7 mouse cellular contexts compared by ENCODE assay signal in genomic region chr12:57825754-57826153, GRCm38 (mm10).
A peak's percentile ranks its signal among the peaks of the same experiment; 100 is the strongest.
DNase-seq lines count a peak whose midpoint lies in the region; ATAC-seq and TF ChIP-seq lines count a peak whose summit lies in the region.

No protein-coding gene starts in this region.

- no peak overlapping the region for H3K27ac ChIP-seq in kidney, embryonic 15.5 days
- H3K27ac ChIP-seq in hindbrain, embryonic 14.5 days, result no peak overlapping the region

- no peaks in the 10 kb centered on the region for H3K36me3 ChIP-seq in kidney, embryonic 15.5 days
- no peaks in the 10 kb centered on the region for H3K36me3 ChIP-seq in E14TG2a.4 (ENCODE audit: insufficient read depth, low read length)
- H3K36me3 ChIP-seq in hindbrain, embryonic 14.5 days (replicated peaks; ENCODE audit: control insufficient read depth, insufficient read depth), result no peaks in the 10 kb centered on the region
- H3K36me3 ChIP-seq in splenic B cell, adult 2 months (ENCODE audit: control insufficient read depth, insufficient read depth, low read length, poor library complexity, severe bottlenecking), result no peaks in the 10 kb centered on the region

- no peak for ATAC-seq in kidney, embryonic 15.5 days (replicated peaks; ENCODE audit: low FRiP score)
- ATAC-seq in hindbrain, embryonic 14.5 days (ENCODE audit: low FRiP score), result no peak

- no peak overlapping the region for H3K9ac ChIP-seq in kidney, embryonic 15.5 days
- H3K9ac ChIP-seq in hindbrain, embryonic 14.5 days, result no peak overlapping the region

- H3K4me3 ChIP-seq in kidney, embryonic 15.5 days (replicated peaks), result no peak overlapping the region
- no peak overlapping the region for H3K4me3 ChIP-seq in E14TG2a.4 (replicated peaks; ENCODE audit: low read length)
- H3K4me3 ChIP-seq in hindbrain, embryonic 14.5 days (replicated peaks; ENCODE audit: low read length), result no peak overlapping the region

- no peaks in the 10 kb centered on the region for H3K27me3 ChIP-seq in kidney, embryonic 15.5 days
- H3K27me3 ChIP-seq in E14TG2a.4 (ENCODE audit: insufficient read depth, low read length), result no peaks in the 10 kb centered on the region
- H3K27me3 ChIP-seq in hindbrain, embryonic 14.5 days (ENCODE audit: control insufficient read depth, insufficient read depth, low read length), result no peaks in the 10 kb centered on the region
- no peaks in the 10 kb centered on the region for H3K27me3 ChIP-seq in splenic B cell, adult 2 months (ENCODE audit: control insufficient read depth, insufficient read depth, low read length, poor library complexity, severe bottlenecking)

- no peaks in the 10 kb centered on the region for H3K9me3 ChIP-seq in kidney, embryonic 15.5 days (replicated peaks)
- no peaks in the 10 kb centered on the region; the same call in 1 of the 2 replicates for H3K9me3 ChIP-seq in E14TG2a.4 (ENCODE audit: low read length)
- no peaks in the 10 kb centered on the region for H3K9me3 ChIP-seq in hindbrain, embryonic 14.5 days (ENCODE audit: control insufficient read depth, low read length)

- H3K4me1 ChIP-seq in kidney, embryonic 15.5 days, result no peaks in the 10 kb centered on the region
- no peaks in the 10 kb centered on the region for H3K4me1 ChIP-seq in E14TG2a.4 (replicated peaks; ENCODE audit: low read depth, low read length)
- H3K4me1 ChIP-seq in hindbrain, embryonic 14.5 days (replicated peaks; ENCODE audit: control insufficient read depth, insufficient read depth, low read length), result no peaks in the 10 kb centered on the region

- 14% methylated on average over 3 of the region's 3 CpGs for WGBS in kidney, embryonic 15.5 days
- WGBS in hindbrain, embryonic 14.5 days, result 20% methylated on average over 3 of the region's 3 CpGs

- peak; percentile 60 for DNase-seq in kidney, adult 9 months
- DNase-seq in R1 (ENCODE audit: low read depth, low spot score), result peak; percentile 57
- DNase-seq in hindbrain, embryonic 14.5 days (ENCODE audit: low spot score), result peak; percentile 93
- peak; percentile 14 for DNase-seq in splenic B cell, adult 2 months (ENCODE audit: low read depth, low spot score)
- DNase-seq in adrenal gland, adult 18-20 months (ENCODE audit: low spot score in 2 of 2), result no peak

- H3K4me2 ChIP-seq in kidney, embryonic 15.5 days, result no peak overlapping the region
- no peak overlapping the region for H3K4me2 ChIP-seq in hindbrain, embryonic 14.5 days (replicated peaks)

- peak; percentile 74 for TF ChIP-seq CTCF in E14TG2a.4 (conservative IDR thresholded peaks at IDR 0.05; ENCODE audit: low read length)

Comparison
In these comparisons a context has a peak if more than half of its experiments do, and no peak if none do; other contexts are left out.
1. DNase-seq: peak in kidney, adult 9 months (single experiment), R1 (single experiment), hindbrain, embryonic 14.5 days (single experiment) and splenic B cell, adult 2 months (single experiment); none in adrenal gland, adult 18-20 months (0 of 2).